Comparison of ENCODE assay signal across 25 mouse cellular contexts in genomic region chr3:145734857-145735256, GRCm38 (mm10).
"Had no signal": no experiment of that assay in that cellular context is flagged by ENCODE, and none has a peak within 500 bp of the region (broad histone marks: within the 10 kb centered on the region; RNA-seq: fewer than 3 reads in every experiment).

No protein-coding gene starts in this region.

- H3K4me2 ChIP-seq: heart, embryonic 12.5 days; hindbrain, embryonic 12.5 days; hindbrain, embryonic 14.5 days; intestine, embryonic 15.5 days; limb, embryonic 12.5 days had no signal

- H3K27me3 ChIP-seq: heart, embryonic 12.5 days; hindbrain, embryonic 12.5 days; intestine, embryonic 15.5 days; limb, embryonic 12.5 days had no signal

- H3K27ac ChIP-seq: gastrocnemius, adult 2 months; heart, embryonic 10.5 days; hindbrain, embryonic 10.5 days; hindbrain, embryonic 12.5 days; hindbrain, embryonic 14.5 days; intestine, embryonic 15.5 days; layer of hippocampus, adult 2 months; left cerebral cortex, adult 2 months; limb, embryonic 10.5 days; limb, embryonic 12.5 days had no signal

- H3K36me3 ChIP-seq: heart, embryonic 10.5 days; heart, embryonic 12.5 days; hindbrain, embryonic 10.5 days; hindbrain, embryonic 12.5 days; intestine, embryonic 15.5 days; limb, embryonic 10.5 days; limb, embryonic 12.5 days had no signal

- H3K4me3 ChIP-seq: gastrocnemius, adult 2 months; heart, embryonic 10.5 days; heart, embryonic 12.5 days; hindbrain, embryonic 10.5 days; hindbrain, embryonic 12.5 days; intestine, embryonic 15.5 days; layer of hippocampus, adult 2 months; left cerebral cortex, adult 2 months; limb, embryonic 10.5 days; limb, embryonic 12.5 days had no signal

- H3K9ac ChIP-seq: heart, embryonic 12.5 days; hindbrain, embryonic 12.5 days; hindbrain, embryonic 14.5 days; intestine, embryonic 15.5 days; limb, embryonic 12.5 days had no signal

- H3K9me3 ChIP-seq: heart, embryonic 10.5 days; heart, embryonic 12.5 days; hindbrain, embryonic 10.5 days; hindbrain, embryonic 12.5 days; intestine, embryonic 15.5 days; limb, embryonic 10.5 days; limb, embryonic 12.5 days had no signal

- ATAC-seq: forebrain, embryonic 16.5 days; hindbrain, embryonic 16.5 days; inflammation-experienced regulatory T-cells, adult 6 months; intestine, embryonic 15.5 days; intestine, postnatal 0 days had no signal

- DNase-seq: gastrocnemius, adult 2 months; gastrocnemius, postnatal 10 days; gastrocnemius, postnatal 25 days; heart, adult 18-20 months; heart, postnatal 10 days; heart, postnatal 4 days; kidney, adult 18-20 months; kidney, adult 8-10 months; kidney, postnatal 10 days; kidney, postnatal 25 days; kidney, postnatal 4 days had no signal
